Mouse (Mus musculus) neural tube, embryonic 14.5 days (tissue): ENCODE results near the gene Zfp60. TPM values are rescaled to one million over a fixed set of nuclear protein-coding genes. Genes with fewer than 3 reads are reported as not detected.

Source experiments
- ATAC-seq: fragments of 200-750 bp; cut with Nextera tagmentation; 2 replicates; pipeline ENCODE4 v1.8.0; 2017; ENCODE audit warnings: low read depth, mild to moderate bottlenecking, moderate TSS enrichment, moderate library complexity
- H3K27ac ChIP-seq: fragments of 300-500 bp; sonication (generic); 2 replicates; pipeline ENCODE4 v1.5.1; 2014; ENCODE audit warnings: low read depth, mild to moderate bottlenecking, control low read depth, low read length, moderate library complexity, mixed read lengths
- H3K27me3 ChIP-seq: fragments of 300-500 bp; sonication (generic); 2 replicates; pipeline ENCODE4 v1.6.1; 2014; ENCODE audit warnings: low read length; ENCODE audit not compliant: control insufficient read depth, insufficient read depth
- H3K36me3 ChIP-seq: fragments of 300-500 bp; sonication (generic); 2 replicates; pipeline ENCODE4 v1.6.1; 2014; ENCODE audit warnings: low read length, mixed read lengths; ENCODE audit not compliant: control insufficient read depth, insufficient read depth
- H3K4me1 ChIP-seq: fragments of 300-500 bp; sonication (generic); 2 replicates; pipeline ENCODE4 v1.6.1; 2014; ENCODE audit warnings: low read length; ENCODE audit not compliant: control insufficient read depth, insufficient read depth
- H3K4me2 ChIP-seq: fragments of 300-500 bp; sonication (generic); 2 replicates; pipeline ENCODE4 v1.6.1; 2014; ENCODE audit warnings: mild to moderate bottlenecking, low read depth, low read length, control low read depth
- H3K4me3 ChIP-seq: fragments of 300-500 bp; sonication (generic); 2 replicates; pipeline ENCODE4 v1.5.1; 2014; ENCODE audit warnings: low read depth, low read length, control low read depth, mixed read lengths
- H3K9ac ChIP-seq: fragments of 300-500 bp; sonication (generic); replicated peaks from 2 replicates; pipeline ENCODE4 v1.6.1; 2014; ENCODE audit warnings: low read depth, mild to moderate bottlenecking, control low read depth, low read length, mixed read lengths
- H3K9me3 ChIP-seq: fragments of 300-500 bp; sonication (generic); 2 replicates; pipeline ENCODE4 v1.6.1; 2016; ENCODE audit warnings: low read length; ENCODE audit not compliant: control insufficient read depth
- WGBS: fragments of 180-500 bp; shearing (Covaris S2); extraction: QIAGEN DNeasy Blood & Tissue Kit; methylation state at CpG from one replicate; pipeline ENCODE4 v1.1.7; 2014; 5-methylcytosine and 5-hydroxymethylcytosine counted together
- polyA plus RNA-seq: library from polyadenylated mRNA; unstranded; fragments of >200 nt; fragmentation: Nextera tagmentation; extraction: Ambion mirVana; gene quantifications from 2 replicates; pipeline ENCODE4 v1.2.1, GENCODE M21; 2014

Gene Zfp60
- 98.5 and 117 TPM in 2 replicates for polyA plus RNA-seq

DNA sequence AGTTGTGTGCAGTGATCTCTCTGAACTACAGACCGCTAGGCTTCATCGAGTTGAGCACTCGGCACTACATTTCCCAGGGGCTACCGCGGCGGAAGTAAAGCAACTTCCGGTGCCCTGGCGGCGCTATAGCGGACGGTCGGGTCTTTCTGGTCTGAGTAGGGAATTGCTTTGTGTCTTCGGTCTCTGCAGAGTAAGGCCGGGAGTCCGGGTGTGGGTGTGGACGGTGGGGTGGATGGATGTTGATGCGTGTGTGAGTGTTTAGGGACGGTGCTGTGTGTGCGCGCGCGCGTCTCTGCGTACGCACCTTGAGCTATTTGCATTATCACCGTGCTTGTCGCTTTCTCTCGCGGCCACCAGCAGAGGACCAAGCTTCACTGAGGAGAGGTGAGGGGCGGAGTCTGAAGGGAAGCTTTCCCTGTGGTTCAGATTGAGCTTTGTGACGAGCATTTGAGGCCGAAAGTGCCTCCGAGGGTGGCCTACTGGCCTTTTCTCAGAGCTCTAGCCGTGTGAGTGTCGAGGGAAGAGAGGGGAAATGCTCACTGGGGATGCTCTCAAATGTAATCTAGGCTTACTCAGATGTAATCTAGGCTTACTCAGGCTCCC, at the start of gene Zfp60:
Gene Zfp60, plus strand, starts transcription at position 109 of the 603 bp plus-strand sequence.
- no peaks in the 10 kb centered on the region for H3K9me3 ChIP-seq
- H3K27ac ChIP-seq = peak within 1 kb of the TSS; percentile 94
- ATAC-seq = peak; percentile 93
- H3K4me1 ChIP-seq = peaks cover 14% of the 10 kb centered on the region
- under 1% methylated on average over 35 of the region's 35 CpGs for WGBS
- peak within 1 kb of the TSS; percentile 64 for H3K4me2 ChIP-seq
- peak within 1 kb of the TSS; percentile 56 for H3K4me3 ChIP-seq
- peak within 1 kb of the TSS; percentile 94 for H3K9ac ChIP-seq
- H3K36me3 ChIP-seq = no peaks in the 10 kb centered on the region
- H3K27me3 ChIP-seq = no peaks in the 10 kb centered on the region

DNA sequence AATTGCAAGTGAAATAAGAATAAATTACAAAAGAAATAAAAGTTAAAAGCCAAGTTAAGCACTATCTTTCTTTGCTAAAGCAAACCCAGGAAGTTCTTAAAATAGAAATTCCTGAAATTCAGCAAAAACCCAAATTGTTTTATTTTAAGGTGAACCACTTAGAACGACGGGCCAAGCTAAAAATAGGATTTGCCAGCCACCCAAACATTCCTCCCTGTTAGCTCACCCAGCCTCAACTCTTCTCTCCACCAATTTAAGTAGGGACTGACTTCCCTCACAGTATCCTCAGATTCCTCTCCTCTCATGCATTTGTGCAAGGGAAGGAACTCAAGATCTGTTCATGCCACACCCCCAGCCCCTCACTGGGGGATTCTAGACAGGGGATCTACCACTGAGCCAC, 48.0 kb upstream of the Zfp60 start:
- no peak overlapping the region for H3K4me2 ChIP-seq
- 0 out of 2 replicates have a peak, but pooled peaks cover 4% of the 10 kb centered on the region for H3K4me1 ChIP-seq
- H3K9me3 ChIP-seq = no peaks in the 10 kb centered on the region
- H3K27ac ChIP-seq = no peak overlapping the region
- WGBS = 73% methylated on average over 2 of the region's 2 CpGs
- H3K27me3 ChIP-seq = no peaks in the 10 kb centered on the region
- no peak for ATAC-seq
- H3K4me3 ChIP-seq = no peak overlapping the region
- H3K9ac ChIP-seq = no peak overlapping the region
- H3K36me3 ChIP-seq = no peaks in the 10 kb centered on the region

- Histone ChIP-seq H3K9ac (no peak overlapping the region), H3K4me1 (peaks cover 12% of the 10 kb centered on the region; the same call in 1 of the 2 replicates), H3K9me3 (no peaks in the 10 kb centered on the region), H3K27ac (no peak overlapping the region), H3K4me2 (peak overlapping the region; percentile 34; the same call in 1 of the 2 replicates), H3K27me3 (no peaks in the 10 kb centered on the region), H3K4me3 (no peak overlapping the region; the same call in 1 of the 2 replicates), H3K36me3 (no peaks in the 10 kb centered on the region)
- ATAC-seq = no peak
- 42% methylated on average over 5 of the region's 5 CpGs for WGBS
Observed at GRCm38 (mm10) chr7:27685220-27685619, 46.0 kb upstream of the Zfp60 start.

DNA sequence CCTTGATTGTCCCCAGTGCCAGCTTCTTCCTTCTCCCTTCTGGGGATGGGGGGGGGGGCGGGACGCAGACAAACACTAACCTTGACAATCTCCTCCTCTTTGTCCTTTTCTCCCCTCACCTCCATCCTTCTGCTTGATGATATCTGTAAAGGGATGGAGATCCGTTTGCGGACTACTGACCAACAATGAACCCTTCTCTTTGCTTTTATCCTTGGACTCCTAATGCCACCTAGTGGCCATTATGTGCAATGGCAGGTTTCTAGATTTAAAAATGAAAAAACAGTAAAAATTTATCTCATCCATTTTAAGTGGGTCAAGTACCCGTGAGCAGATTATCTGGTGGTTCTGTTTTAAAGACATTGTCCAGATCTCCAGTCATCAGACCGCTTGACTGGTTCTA, 45.5 kb upstream of the Zfp60 start:
- no peak overlapping the region for H3K27ac ChIP-seq

GRCm38 (mm10) chr7:27687043-27687442, 44.1 kb upstream of the Zfp60 start:
- Histone ChIP-seq H3K36me3 (no peaks in the 10 kb centered on the region), H3K4me1 (peaks cover 12% of the 10 kb centered on the region; the same call in 1 of the 2 replicates), H3K4me3 (no peak overlapping the region), H3K9ac (no peak overlapping the region), H3K27me3 (no peaks in the 10 kb centered on the region), H3K4me2 (no peak overlapping the region), H3K27ac (no peak overlapping the region), H3K9me3 (no peaks in the 10 kb centered on the region)
- ATAC-seq = no peak
- WGBS = 77% methylated on average over 1 of the region's 1 CpGs

More for the DNA sequence above, 45.5 kb upstream of the Zfp60 start:
- H3K4me2 ChIP-seq = peak overlapping the region; percentile 34; the same call in 1 of the 2 replicates
- H3K4me1 ChIP-seq = peaks cover 12% of the 10 kb centered on the region; the same call in 1 of the 2 replicates
- WGBS = 3% methylated on average over 6 of the region's 6 CpGs
- no peaks in the 10 kb centered on the region for H3K36me3 ChIP-seq
- no peak for ATAC-seq
- no peak overlapping the region; the same call in 1 of the 2 replicates for H3K4me3 ChIP-seq
- H3K9ac ChIP-seq = no peak overlapping the region
- H3K9me3 ChIP-seq = no peaks in the 10 kb centered on the region
- no peaks in the 10 kb centered on the region for H3K27me3 ChIP-seq

- no peaks in the 10 kb centered on the region for H3K36me3 ChIP-seq
- ATAC-seq = no peak
- no peak overlapping the region for H3K4me3 ChIP-seq
- H3K9me3 ChIP-seq = no peaks in the 10 kb centered on the region
- 72% methylated on average over 3 of the region's 3 CpGs for WGBS
- H3K4me1 ChIP-seq = peaks cover 12% of the 10 kb centered on the region; the same call in 1 of the 2 replicates
- H3K9ac ChIP-seq = no peak overlapping the region
- H3K4me2 ChIP-seq = peak overlapping the region; percentile 60
- H3K27me3 ChIP-seq = no peaks in the 10 kb centered on the region
- H3K27ac ChIP-seq = no peak overlapping the region
Observed at GRCm38 (mm10) chr7:27687836-27688235, 43.4 kb upstream of the Zfp60 start.

DNA sequence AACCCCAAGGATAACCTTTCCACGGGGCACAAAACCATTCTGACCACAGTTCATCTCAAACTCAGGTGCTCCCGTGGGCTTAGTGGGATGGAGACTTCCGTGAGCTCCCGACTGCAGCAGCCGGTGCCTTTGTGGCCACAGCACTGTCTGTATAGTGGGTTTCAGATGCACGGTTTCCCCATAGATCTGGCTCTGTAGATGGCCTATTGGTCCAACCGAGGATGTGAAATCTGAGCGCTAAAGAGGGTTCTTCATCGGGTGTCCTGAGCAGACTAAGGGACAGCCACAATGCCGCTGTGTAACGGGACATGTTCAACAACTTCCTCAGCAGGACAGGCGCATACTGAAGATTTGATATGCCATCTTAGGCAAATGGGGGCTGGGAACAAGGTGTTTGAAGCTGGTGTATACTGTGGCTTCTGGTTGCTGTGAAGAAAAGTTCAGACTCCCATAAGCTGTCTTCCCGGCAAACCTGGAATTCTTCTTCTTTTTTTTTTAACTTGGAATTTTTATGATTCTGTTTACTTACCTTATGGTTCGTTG, 42.9 kb upstream of the Zfp60 start:
- peak overlapping the region; percentile 37 for H3K9ac ChIP-seq
- no peak for ATAC-seq
- peak overlapping the region; percentile 34 for H3K4me3 ChIP-seq
- no peaks in the 10 kb centered on the region for H3K36me3 ChIP-seq
- peaks cover 12% of the 10 kb centered on the region; the same call in 1 of the 2 replicates for H3K4me1 ChIP-seq
- 37% methylated on average over 14 of the region's 14 CpGs for WGBS
- no peaks in the 10 kb centered on the region for H3K27me3 ChIP-seq
- no peaks in the 10 kb centered on the region for H3K9me3 ChIP-seq
- H3K27ac ChIP-seq = no peak overlapping the region
- H3K4me2 ChIP-seq = peak overlapping the region; percentile 60

DNA sequence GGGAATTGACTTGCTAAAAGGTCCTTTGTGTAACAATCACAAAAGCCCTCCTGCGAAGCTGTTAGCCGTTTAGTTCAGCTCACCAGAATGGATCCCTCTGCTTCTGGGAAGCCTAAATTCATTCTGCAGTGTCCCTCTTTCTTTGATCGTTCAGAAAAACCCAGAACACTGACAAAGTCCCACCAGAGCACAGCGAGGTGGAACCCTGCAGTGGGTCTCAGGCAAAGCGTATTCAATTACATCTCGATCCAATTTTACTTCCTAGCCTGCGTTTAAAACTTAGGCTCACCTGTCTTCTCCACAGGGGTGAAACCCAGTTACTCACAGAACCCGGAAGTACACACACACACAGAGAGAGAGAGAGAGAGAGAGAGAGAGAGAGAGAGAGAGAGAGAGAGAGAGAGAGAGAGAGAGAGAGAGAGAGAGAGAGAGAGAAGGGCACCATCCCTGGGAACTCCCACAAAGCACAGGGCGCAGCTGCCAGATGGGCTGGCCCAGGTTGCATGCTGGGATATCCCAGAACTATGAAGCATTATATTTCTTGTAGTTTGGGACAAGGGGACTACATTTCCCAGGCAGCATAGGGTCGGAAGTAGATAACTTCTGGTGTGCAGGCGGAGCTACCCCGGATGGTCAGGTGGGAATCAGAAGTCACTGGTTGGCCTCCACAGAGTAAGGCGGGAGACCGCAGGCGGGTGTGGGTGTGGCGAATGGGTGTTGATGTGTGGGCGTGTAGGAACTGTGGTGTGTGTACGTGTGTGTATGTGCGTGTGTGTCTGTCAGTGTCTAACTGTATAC, 42.2 kb upstream of the Zfp60 start, which contains the start of gene Zfp607b:
Gene Zfp607b, plus strand, starts transcription at position 526 of the 798 bp plus-strand sequence.
- Histone ChIP-seq H3K4me1 (peaks cover 12% of the 10 kb centered on the region; the same call in 1 of the 2 replicates), H3K4me3 (peak within 1 kb of the TSS; percentile 34), H3K27ac (peak within 1 kb of the TSS; percentile 61; the same call in 1 of the 2 replicates), H3K27me3 (no peaks in the 10 kb centered on the region), H3K4me2 (peak within 1 kb of the TSS; percentile 60), H3K9me3 (no peaks in the 10 kb centered on the region), H3K9ac (peak within 1 kb of the TSS; percentile 37), H3K36me3 (no peaks in the 10 kb centered on the region)
- WGBS = under 1% methylated on average over 19 of the region's 19 CpGs
- ATAC-seq = peak; percentile 99
